Mouse (Mus musculus) cerebellum, adult 2 months (tissue): ENCODE results near the gene Cmss1. TPM values are rescaled to one million over a fixed set of nuclear protein-coding genes. Genes with fewer than 3 reads are reported as not detected.

Experiments
- DNase-seq, 2 experiments: peaks; one replicate each; pipeline ENCODE4 v3.0.0; 2021
- H3K27ac ChIP-seq: fragments of 200-500 bp; 2 replicates; pipeline ENCODE4 v1.5.1; 2012; ENCODE audit warnings: low read length, control low read depth, inconsistent platforms; ENCODE audit not compliant: insufficient read depth
- H3K27me3 ChIP-seq: fragments of 200-500 bp; 2 replicates; pipeline ENCODE4 v1.6.1; 2012; ENCODE audit warnings: inconsistent platforms, mild to moderate bottlenecking, low read length, moderate library complexity; ENCODE audit not compliant: control insufficient read depth, insufficient read depth
- H3K4me1 ChIP-seq: fragments of 200-500 bp; 2 replicates; pipeline ENCODE4 v1.6.1; 2011; ENCODE audit warnings: low read length; ENCODE audit not compliant: control insufficient read depth, insufficient read depth
- H3K4me3 ChIP-seq: fragments of 200-500 bp; replicated peaks from 2 replicates; pipeline ENCODE3; 2011; ENCODE audit warnings: mild to moderate bottlenecking, low read depth, low read length, control low read depth; ENCODE audit not compliant: insufficient read depth
- CTCF ChIP-seq: fragments of 200-500 bp; IDR thresholded peaks from 2 replicates; pipeline ENCODE4 v1.5.1; 2011; ENCODE audit warnings: low read depth, mild to moderate bottlenecking, control low read depth, low read length, moderate library complexity, borderline replicate concordance; ENCODE audit not compliant: insufficient read depth
- POLR2A ChIP-seq: fragments of 200-500 bp; IDR thresholded peaks from 2 replicates; pipeline ENCODE4 v1.6.1; 2011; ENCODE audit warnings: low read length, control low read depth, borderline replicate concordance; ENCODE audit not compliant: insufficient read depth
- WGBS: fragments of 180-500 bp; shearing (Covaris S2); methylation state at CpG from one replicate; pipeline ENCODE4 v1.1.7; 2018; 5-methylcytosine and 5-hydroxymethylcytosine counted together
- polyA plus RNA-seq: library from polyadenylated mRNA; depleted of rRNA; stranded (reverse); fragments of >200 nt; gene quantifications from 2 replicates; pipeline ENCODE4 v1.2.3, GENCODE M21; 2012

Cmss1 gene
- polyA plus RNA-seq, 1 experiment: 9.3 TPM

- Histone ChIP-seq H3K27ac (no peak within 1 kb of the TSS), H3K27me3 (no peaks in the 10 kb centered on the region), H3K4me1 (no peaks in the 10 kb centered on the region), H3K4me3 (no peak within 1 kb of the TSS)
- no peak for TF ChIP-seq CTCF
- TF ChIP-seq POLR2A: no peak
- 52% methylated on average over 2 of the region's 2 CpGs for WGBS
- DNase-seq: no peak
Observed at GRCm38 (mm10) chr16:57292765-57293164, 313.9 kb downstream of the Cmss1 start, which contains the start of gene Tmem30c. Gene Tmem30c, minus strand, starts transcription at chr16:57292865.

GRCm38 (mm10) chr16:57292296-57292695 is 314.4 kb downstream of the Cmss1 start:
- no peak overlapping the region for H3K27ac ChIP-seq
- TF ChIP-seq CTCF (no peak), POLR2A (no peak)

GRCm38 (mm10) chr16:57291696-57292095 is 315.0 kb downstream of the Cmss1 start:
- no peak for TF ChIP-seq POLR2A
- no peak for TF ChIP-seq CTCF
- no peak overlapping the region for H3K27ac ChIP-seq
- WGBS: 95% methylated on average over 5 of the region's 5 CpGs
- no peaks in the 10 kb centered on the region for H3K4me1 ChIP-seq
- DNase-seq: no peak
- no peak overlapping the region for H3K4me3 ChIP-seq
- H3K27me3 ChIP-seq: no peaks in the 10 kb centered on the region

More at GRCm38 (mm10) chr16:57292296-57292695, 314.4 kb downstream of the Cmss1 start:
- no peaks in the 10 kb centered on the region for H3K27me3 ChIP-seq
- no peak overlapping the region for H3K4me3 ChIP-seq
- no peak for DNase-seq
- 70% methylated on average over 4 of the region's 4 CpGs for WGBS
- H3K4me1 ChIP-seq: no peaks in the 10 kb centered on the region

GRCm38 (mm10) chr16:57281417-57281816 is 325.2 kb downstream of the Cmss1 start:
- TF ChIP-seq CTCF: no peak
- TF ChIP-seq POLR2A: no peak
- H3K4me3 ChIP-seq: no peak overlapping the region
- no peaks in the 10 kb centered on the region for H3K27me3 ChIP-seq
- no peak for DNase-seq
- H3K4me1 ChIP-seq: no peaks in the 10 kb centered on the region; the same call in 1 of the 2 replicates
- WGBS: 76% methylated on average over 8 of the region's 8 CpGs
- H3K27ac ChIP-seq: no peak overlapping the region

GRCm38 (mm10) chr16:57280221-57281217 is 326.1 kb downstream of the Cmss1 start:
- WGBS: 65% methylated on average over 31 of the region's 31 CpGs
- H3K27ac ChIP-seq: no peak overlapping the region
- DNase-seq: peak; percentile 32 to 45
- H3K4me1 ChIP-seq: no peaks in the 10 kb centered on the region; the same call in 1 of the 2 replicates
- TF ChIP-seq CTCF (no peak), POLR2A (no peak)
- H3K27me3 ChIP-seq: no peaks in the 10 kb centered on the region
- peak overlapping the region; percentile 42 for H3K4me3 ChIP-seq

- DNase-seq: no peak
- WGBS: 91% methylated on average over 12 of the region's 12 CpGs
- TF ChIP-seq CTCF: no peak
- Histone ChIP-seq H3K27me3 (no peaks in the 10 kb centered on the region), H3K4me3 (no peak overlapping the region), H3K27ac (no peak overlapping the region), H3K4me1 (no peaks in the 10 kb centered on the region; the same call in 1 of the 2 replicates)
Observed at GRCm38 (mm10) chr16:57278976-57279626, 327.6 kb downstream of the Cmss1 start.

- 93% methylated on average over 13 of the region's 13 CpGs for WGBS
- no peak for DNase-seq
- no peaks in the 10 kb centered on the region for H3K27me3 ChIP-seq
- H3K4me3 ChIP-seq: no peak overlapping the region
- no peaks in the 10 kb centered on the region for H3K4me1 ChIP-seq
- TF ChIP-seq CTCF: no peak
- TF ChIP-seq POLR2A: no peak
- H3K27ac ChIP-seq: no peak overlapping the region
Observed at GRCm38 (mm10) chr16:57269751-57270150, 336.9 kb downstream of the Cmss1 start.
